Mouse (Mus musculus) kidney, adult 2 months (tissue): ENCODE measurements around the gene Cox11. TPM values are rescaled to one million over a fixed set of nuclear protein-coding genes. Genes with fewer than 3 reads are reported as not detected.
A peak's percentile ranks its signal among the peaks of the same experiment; 100 is the strongest.

Experiments used
- DNase-seq: peaks from one replicate; pipeline ENCODE4 v3.0.0; 2021
- H3K27ac ChIP-seq: fragments of 200-500 bp; 2 replicates; pipeline ENCODE4 v1.5.1; 2012; ENCODE audit warnings: low read depth, low read length, control low read depth, inconsistent platforms; ENCODE audit not compliant: insufficient read depth
- H3K27me3 ChIP-seq: fragments of 200-500 bp; replicated peaks from 2 replicates; pipeline ENCODE4 v1.6.1; 2012; ENCODE audit warnings: mild to moderate bottlenecking, moderate library complexity, low read length, inconsistent platforms; ENCODE audit not compliant: control insufficient read depth, insufficient read depth
- H3K36me3 ChIP-seq: fragments of 200-500 bp; 2 replicates; pipeline ENCODE4 v1.6.1; 2012; ENCODE audit warnings: mild to moderate bottlenecking, moderate library complexity, low read length, inconsistent platforms; ENCODE audit not compliant: control insufficient read depth, insufficient read depth
- H3K4me1 ChIP-seq: fragments of 200-500 bp; 2 replicates; pipeline ENCODE4 v1.6.1; 2011; ENCODE audit warnings: low read length; ENCODE audit not compliant: control insufficient read depth, insufficient read depth
- H3K4me3 ChIP-seq: fragments of 200-500 bp; 2 replicates; pipeline ENCODE4 v1.5.1; 2011; ENCODE audit warnings: mild to moderate bottlenecking, low read depth, low read length, control low read depth; ENCODE audit not compliant: insufficient read depth
- CTCF ChIP-seq: fragments of 200-500 bp; conservative IDR thresholded peaks from 2 replicates; pipeline ENCODE4 v1.5.1; 2011; ENCODE audit warnings: low read depth, mild to moderate bottlenecking, control low read depth, low read length, moderate library complexity, mixed read lengths; ENCODE audit not compliant: insufficient read depth, insufficient read length
- POLR2A ChIP-seq: fragments of 200-500 bp; IDR thresholded peaks from one replicate; pipeline ENCODE4 v1.6.1; 2011; ENCODE audit warnings: low read depth, low read length, control low read depth
- WGBS: fragments of 180-500 bp; shearing (Covaris S2); methylation state at CpG from one replicate; pipeline ENCODE4 v1.1.7; 2018; 5-methylcytosine and 5-hydroxymethylcytosine counted together
- polyA plus RNA-seq: library from polyadenylated mRNA; depleted of rRNA; stranded (reverse); fragments of >200 nt; gene quantifications from 2 replicates; pipeline ENCODE4 v1.2.3, GENCODE M21; 2012

The Cox11 gene
- polyA plus RNA-seq, 1 experiment: 13.6 TPM

DNA sequence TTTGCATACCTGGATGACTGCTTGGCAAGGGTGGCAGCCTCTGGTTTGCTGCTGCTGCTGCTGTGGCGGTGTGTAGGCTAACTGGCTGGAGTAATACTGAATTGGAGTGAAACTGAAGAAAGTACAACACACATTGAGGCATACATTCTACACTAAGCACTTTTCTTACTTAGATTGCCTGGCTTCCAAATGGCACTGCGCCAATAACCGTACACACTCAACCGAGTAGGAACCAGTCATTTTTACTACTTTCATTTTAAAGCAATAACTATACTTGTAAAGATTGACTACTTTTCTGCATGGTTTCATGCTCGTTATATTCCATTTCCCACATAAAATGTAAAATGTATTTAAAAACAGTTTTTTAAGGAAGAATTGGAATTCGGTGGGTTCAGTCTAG is 11.8 kb downstream of the Cox11 start:
- no peak for TF ChIP-seq POLR2A
- no peak for TF ChIP-seq CTCF
- Histone ChIP-seq H3K27me3 (no peaks in the 10 kb centered on the region), H3K36me3 (peaks cover 13% of the 10 kb centered on the region), H3K27ac (no peak overlapping the region), H3K4me1 (no peaks in the 10 kb centered on the region), H3K4me3 (no peak overlapping the region)
- no peak for DNase-seq
- 68% methylated on average over 6 of the region's 6 CpGs for WGBS

DNA sequence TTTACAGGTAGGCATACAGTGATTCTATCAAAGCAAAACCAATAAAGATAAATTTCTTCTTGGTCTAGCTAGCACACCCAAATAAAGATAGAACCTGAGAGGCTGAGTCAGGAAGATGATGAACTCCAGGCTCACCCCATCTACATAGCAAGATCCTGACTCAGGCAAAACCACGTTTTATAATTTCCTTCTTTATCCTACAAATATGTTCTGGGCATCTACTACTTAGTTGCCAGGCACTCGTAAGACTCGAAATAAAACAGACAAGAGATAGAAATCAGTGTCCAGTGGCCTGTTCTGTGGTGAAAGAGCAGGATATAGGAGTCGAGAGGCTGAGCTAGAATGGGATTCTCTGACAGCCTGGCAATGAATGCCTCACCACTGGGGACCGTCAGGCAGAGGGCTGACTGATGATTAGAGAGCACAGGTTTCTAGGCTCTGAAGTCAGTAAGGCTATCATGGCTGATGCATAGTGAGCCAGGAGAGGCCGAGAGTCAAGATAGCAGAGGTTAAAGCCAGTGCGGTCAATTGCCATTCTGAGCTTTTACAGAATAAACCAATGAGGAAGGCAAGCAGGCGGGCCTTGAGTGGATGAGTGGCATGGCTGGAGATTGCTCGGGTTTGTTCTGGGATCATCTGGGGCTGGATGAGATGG is 12.4 kb downstream of the Cox11 start:
- H3K4me3 ChIP-seq: no peak overlapping the region
- 86% methylated on average over 9 of the region's 9 CpGs for WGBS
- H3K27me3 ChIP-seq: no peaks in the 10 kb centered on the region
- no peaks in the 10 kb centered on the region for H3K4me1 ChIP-seq
- no peak overlapping the region for H3K27ac ChIP-seq
- H3K36me3 ChIP-seq: peaks cover 13% of the 10 kb centered on the region
- no peak for TF ChIP-seq POLR2A
- no peak for DNase-seq

DNA sequence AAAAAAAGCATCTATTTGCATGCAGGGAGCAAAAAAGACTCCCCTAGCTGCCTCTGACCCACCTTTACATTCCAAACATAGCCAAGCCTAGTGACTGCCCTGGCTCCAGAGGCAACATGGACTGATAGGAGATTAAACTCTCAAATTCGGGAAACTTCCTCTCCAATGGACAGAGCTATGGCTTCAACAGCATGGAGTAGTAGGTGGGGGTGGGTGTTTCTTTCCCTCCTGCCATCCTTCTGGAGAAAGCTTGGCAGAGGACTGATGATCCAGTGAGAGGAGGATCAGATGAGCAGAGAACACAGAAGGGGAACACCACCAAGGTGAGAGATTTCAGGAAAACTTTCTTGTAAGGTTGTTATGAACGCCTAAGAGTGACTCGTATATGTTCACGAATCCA is 14.6 kb downstream of the Cox11 start:
- no peak overlapping the region for H3K4me3 ChIP-seq
- DNase-seq: no peak
- H3K27ac ChIP-seq: no peak overlapping the region
- no peaks in the 10 kb centered on the region for H3K27me3 ChIP-seq
- H3K4me1 ChIP-seq: no peaks in the 10 kb centered on the region
- TF ChIP-seq CTCF (no peak), POLR2A (no peak)
- peaks cover 8% of the 10 kb centered on the region for H3K36me3 ChIP-seq
- 88% methylated on average over 4 of the region's 4 CpGs for WGBS

DNA sequence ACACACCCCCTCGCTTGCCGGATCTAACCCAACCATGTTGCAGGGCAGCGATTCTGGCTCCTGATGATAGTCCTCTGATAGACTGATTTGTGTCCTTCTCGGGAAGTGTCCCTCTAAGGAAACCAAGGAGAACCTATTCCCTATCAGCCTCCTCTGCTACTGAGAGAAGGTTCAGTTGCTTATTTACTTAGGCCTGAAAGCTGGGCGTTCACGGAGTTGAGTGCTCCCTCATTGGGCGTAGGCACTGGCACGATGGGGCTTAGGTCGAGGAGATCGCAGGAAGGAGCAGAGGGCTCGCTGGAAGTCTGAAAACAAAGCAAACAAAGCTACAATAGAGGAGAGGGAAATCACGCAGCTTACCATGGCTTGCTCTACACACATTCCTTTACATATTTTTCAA is 19.6 kb downstream of the Cox11 start:
- Histone ChIP-seq H3K4me1 (no peaks in the 10 kb centered on the region), H3K36me3 (peaks cover 2% of the 10 kb centered on the region), H3K27ac (no peak overlapping the region), H3K27me3 (no peaks in the 10 kb centered on the region), H3K4me3 (no peak overlapping the region)
- WGBS: 91% methylated on average over 12 of the region's 12 CpGs
- no peak for DNase-seq
- TF ChIP-seq POLR2A: no peak
- no peak for TF ChIP-seq CTCF

DNA sequence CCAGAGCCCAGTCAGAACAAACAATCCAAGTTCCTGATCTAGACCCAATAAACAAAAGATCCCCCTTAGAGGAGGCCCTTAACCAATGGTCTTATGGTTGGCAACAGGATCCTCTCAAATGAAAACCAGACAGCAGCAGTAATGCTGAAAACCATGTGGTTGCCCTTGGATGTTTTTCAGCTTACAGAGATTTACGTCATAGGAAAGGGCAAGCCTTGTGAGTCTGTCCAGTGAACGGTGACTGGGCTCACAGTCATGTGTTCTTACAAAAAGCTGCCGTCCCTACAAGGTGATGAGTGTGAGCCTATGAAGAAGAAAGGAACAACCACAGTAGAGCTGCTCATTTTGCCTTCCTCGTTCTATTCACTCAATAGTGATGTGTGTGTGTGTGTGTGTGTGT is 22.7 kb downstream of the Cox11 start:
- Histone ChIP-seq H3K27me3 (no peaks in the 10 kb centered on the region), H3K36me3 (no peaks in the 10 kb centered on the region; the same call in 1 of the 2 replicates), H3K4me3 (no peak overlapping the region), H3K4me1 (no peaks in the 10 kb centered on the region), H3K27ac (no peak overlapping the region; the same call in 1 of the 2 replicates)
- 62% methylated on average over 4 of the region's 4 CpGs for WGBS
- DNase-seq: peak; percentile 10
- no peak for TF ChIP-seq CTCF
- no peak for TF ChIP-seq POLR2A

DNA sequence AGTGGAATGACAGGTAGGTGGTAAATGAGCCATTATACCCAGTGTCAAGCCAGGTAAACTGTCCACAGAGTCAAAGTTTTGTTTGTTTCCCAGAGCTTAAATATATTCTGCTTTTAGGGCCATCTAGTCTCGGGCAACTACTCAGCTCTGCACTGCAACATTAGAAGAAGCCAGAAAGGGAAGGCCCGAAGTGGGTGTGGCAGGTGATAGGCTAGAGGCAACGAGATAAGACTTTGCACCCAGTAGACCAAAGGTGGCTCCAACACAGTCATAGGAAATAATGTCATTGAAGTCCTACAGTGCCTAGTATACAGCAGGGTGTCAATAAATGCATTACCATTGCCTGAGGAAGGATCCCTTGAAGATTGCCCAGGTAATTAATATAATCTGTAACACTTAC is 25.1 kb downstream of the Cox11 start:
- no peaks in the 10 kb centered on the region; the same call in 1 of the 2 replicates for H3K36me3 ChIP-seq
- no peaks in the 10 kb centered on the region for H3K27me3 ChIP-seq
- WGBS: 70% methylated on average over 3 of the region's 3 CpGs
- no peak overlapping the region for H3K27ac ChIP-seq
- H3K4me1 ChIP-seq: 0 out of 2 replicates have a peak, but pooled peaks cover 5% of the 10 kb centered on the region
- no peak for TF ChIP-seq CTCF
- no peak for TF ChIP-seq POLR2A
- DNase-seq: no peak
- H3K4me3 ChIP-seq: no peak overlapping the region

DNA sequence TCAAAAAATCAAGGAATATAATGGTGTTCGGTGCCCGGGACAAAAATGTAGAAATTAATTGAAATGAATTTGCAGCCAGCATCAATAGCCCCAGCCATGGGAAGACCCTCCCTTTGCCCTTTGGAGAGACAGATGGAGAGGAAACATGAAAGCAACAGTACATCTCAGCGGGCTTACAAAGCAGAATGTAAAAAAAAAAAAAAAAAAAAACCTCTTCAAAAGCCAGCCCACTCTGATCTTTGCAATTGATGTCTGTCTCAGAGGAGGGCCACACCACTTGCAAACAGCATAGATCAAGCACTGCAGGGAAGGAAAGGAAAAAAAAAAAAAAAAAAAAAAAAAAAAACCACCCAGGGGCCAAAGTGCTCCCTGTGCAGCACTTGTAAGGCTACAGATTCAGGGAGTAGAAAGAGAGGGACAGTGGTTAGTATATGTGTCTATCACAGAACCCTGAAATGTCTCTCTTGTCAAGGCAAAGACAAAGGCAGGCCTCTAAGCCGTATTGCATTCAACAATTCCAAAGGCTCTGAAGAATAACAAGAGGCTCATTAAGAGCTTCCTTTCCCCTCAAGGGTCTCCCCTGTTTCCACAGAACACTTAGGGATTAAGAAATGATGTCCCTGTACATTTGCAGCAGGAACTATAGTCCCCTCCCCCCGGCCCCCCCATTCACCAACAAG is 25.8 kb downstream of the Cox11 start:
- Histone ChIP-seq H3K27ac (no peak overlapping the region), H3K27me3 (no peaks in the 10 kb centered on the region), H3K4me3 (no peak overlapping the region), H3K4me1 (0 out of 2 replicates have a peak, but pooled peaks cover 5% of the 10 kb centered on the region), H3K36me3 (no peaks in the 10 kb centered on the region; the same call in 1 of the 2 replicates)
- DNase-seq: no peak
- 52% methylated on average over 5 of the region's 5 CpGs for WGBS
- no peak for TF ChIP-seq POLR2A
- no peak for TF ChIP-seq CTCF
